Mouse (Mus musculus) adrenal gland (tissue): Measurements from ENCODE around the gene Ankrd22.

Experiments used
- intact Hi-C: fragments of 180-260 bp; cut with DNase I; formaldehyde crosslinking; loops from one replicate; pipeline ENCODE4 v1.15.1; 2025

The Ankrd22 gene

DNA sequence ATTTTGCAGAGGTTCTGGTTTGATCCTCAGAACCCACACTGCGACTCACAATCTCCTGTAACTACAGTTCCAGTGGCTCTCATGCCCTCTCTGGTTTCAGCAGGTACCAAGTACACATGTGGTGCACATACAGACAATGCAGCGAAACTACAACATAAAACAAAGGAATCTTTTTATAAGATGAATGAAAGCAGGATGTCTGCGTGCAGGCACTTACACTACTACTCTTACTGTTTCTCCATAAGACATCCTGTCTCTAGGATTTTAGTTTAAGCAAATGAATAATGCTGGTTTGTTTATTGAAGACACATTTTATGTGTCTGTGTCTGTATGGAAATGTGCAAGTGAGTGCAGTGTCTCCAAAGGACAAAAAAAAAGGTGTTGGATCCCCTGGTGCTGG lies 15.4 kb upstream of the Ankrd22 start:
- intact Hi-C loops, result no loop called here

DNA sequence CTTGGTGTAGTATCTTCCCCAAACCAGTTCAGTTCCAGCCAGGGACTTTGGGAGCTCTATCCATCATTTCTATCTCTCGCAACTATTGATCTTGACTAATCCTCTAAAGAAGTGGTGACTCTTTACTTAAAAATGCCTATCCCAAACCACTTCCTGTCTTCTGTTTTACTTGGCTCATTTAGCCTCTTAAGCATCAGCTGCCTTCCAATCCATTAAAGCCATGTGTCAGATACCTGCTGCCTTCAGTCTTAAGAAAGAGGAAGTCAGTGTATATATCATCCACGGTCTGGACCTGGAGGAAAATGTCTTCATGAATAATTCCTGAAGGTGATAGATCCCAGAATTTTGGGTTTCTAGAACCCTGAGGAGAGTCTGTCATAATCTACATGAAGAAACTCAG lies 14.5 kb upstream of the Ankrd22 start:
- intact Hi-C loops, result no loop called here

DNA sequence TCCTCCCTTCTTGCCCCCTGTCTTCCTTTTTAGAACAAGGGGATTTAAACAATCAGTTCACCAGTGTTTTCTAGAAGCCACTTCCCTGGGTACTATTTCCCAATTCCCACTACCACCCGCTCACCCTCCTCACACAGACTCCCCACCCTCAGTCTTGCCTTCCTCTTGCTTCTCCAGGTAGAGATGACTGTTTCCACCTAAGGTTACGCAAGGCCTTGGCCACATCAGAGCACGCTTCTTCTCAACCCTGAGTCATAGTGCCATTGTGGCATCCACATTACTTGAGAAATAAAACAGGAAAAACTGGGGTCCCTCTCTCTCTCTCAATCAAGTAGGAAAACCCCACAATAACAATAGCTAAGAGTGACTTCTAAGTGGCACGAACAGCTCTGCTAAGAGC lies 13.3 kb upstream of the Ankrd22 start:
- intact Hi-C loops, result no loop called here

DNA sequence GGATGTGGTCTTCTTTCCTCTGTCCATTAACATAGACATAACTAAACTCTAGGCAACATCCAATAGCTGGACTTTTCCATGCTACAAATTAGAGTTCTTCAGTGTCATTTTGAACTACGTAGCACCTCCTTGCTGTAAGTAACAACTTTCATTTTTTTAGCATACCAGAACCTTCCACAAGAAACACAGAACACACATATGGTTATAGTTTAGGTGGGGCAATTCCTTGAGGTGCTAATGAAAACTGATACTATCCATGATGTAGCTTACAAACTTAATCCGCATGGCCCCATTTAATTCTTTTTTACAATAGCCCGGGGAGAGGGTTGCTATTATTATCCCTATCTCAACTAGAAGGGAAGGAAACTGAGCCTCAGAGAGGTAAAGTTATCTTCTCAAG lies 8.2 kb upstream of the Ankrd22 start:
- intact Hi-C loops, result no loop called here

DNA sequence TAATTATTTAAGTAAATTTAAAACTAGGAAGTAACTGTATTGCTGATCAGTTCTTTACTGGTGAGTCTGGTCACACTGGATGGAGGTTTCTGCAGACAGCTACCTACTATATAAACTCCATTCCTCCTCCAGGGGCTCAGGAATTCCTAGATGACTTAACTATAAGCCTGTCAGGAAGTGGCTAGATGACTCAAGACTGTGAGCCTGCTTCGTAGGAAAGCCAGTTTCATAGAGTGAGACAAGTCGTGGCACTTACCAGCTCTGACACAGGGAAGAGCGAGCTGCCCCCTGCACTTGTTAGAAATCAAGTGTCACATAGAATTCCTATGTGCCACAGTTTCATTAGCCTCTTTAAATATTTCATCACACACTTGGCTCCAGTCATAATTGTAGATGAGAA lies 5.3 kb upstream of the Ankrd22 start:
- intact Hi-C loops, result no loop called here

DNA sequence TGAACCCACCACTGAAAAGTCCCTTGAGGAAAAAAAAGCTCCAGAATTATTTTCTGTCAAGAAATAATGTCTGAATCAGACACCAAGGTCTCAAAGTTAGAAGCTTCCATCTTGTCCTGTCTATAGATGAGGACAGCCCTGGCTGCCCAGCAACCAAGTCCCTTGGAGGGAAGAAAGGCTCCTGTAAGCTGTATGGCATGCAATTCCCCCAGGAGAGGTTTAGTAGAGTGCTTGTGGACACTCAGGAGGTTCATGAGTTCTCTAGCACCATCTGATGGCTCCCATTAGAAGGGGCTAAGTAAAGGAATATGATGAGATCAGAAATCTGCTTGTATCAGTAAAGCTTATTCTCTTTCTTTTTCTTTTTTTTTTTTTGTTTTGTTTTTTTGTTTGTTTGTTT lies 3.3 kb upstream of the Ankrd22 start:
- intact Hi-C loops, result no loop called here

DNA sequence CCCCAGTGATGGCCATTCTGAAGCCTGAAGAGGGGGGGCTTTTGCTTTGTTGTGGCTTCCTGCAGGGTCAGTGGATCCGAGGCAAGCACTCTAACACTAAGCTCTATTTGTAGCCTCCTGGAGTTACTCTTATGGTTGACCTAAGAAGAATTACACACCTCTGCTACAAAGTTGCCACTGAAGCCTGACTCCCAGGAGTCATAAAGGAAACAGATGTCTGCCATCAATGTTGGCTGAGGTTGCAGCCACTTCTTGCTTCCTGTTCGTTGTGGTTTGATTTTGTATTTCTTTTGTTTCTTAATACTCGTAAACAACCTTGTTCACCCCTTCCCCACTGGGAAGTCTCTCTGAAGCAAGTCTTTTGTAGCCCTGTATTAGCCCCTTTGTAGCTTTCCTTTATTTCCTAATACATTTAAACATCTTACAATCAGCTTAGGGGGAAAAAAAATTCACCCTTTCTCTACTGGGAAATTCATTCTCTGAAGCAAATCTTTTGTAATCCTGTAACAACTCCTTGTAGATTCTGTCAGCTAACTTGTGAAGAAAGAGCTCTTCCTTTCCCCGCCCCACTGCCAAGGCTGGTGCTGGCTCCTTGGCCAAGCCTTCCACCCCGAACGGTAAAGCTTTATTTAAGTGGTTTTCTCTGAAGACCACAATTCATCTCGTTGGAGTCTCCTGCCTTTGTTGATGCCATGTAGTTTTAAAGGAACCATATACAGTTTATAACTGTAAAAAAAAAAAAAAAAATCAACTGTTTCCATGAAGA lies 2.2 kb upstream of the Ankrd22 start:
- intact Hi-C loops, result no loop called here

DNA sequence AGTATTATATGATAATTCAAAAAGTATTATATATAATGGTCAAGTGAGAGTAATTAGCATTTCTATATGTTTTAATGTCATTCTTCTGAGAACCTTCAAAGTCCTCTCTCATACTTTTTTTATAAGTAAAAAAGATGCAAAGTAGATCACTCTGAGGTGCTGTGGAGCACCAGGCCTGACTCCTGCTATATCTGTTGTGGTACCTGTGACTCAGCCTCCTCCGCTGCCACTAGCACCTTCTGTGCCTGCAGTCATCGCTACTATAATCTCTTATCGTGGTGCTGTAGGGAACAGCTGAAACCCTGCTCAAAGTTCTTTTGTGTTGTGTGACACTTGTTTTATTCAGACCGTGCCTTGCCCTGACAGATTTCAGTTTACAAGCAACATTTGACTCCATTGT lies 533 bp upstream of the Ankrd22 start:
- intact Hi-C loops, result no loop called here

DNA sequence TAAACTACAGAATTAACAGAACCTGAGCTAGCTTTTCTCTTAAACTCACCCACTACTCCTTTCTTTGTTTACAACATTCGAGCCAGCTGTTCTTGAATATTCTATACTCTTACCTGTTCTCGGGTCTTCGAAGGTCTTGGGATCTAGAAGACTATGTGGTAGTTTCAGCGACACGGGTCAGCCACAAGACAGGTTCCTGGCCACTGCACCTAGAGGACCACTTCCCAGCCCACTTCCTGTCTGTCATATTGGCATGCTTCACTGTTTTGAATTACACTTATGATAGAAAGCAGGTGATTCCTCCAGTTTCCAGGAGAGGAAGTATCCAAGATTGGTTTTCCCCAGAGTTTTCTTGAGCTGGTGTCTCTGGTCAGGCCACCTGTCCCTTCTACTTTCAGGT lies 3.2 kb downstream of the Ankrd22 start:
- intact Hi-C loops, result no loop called here

DNA sequence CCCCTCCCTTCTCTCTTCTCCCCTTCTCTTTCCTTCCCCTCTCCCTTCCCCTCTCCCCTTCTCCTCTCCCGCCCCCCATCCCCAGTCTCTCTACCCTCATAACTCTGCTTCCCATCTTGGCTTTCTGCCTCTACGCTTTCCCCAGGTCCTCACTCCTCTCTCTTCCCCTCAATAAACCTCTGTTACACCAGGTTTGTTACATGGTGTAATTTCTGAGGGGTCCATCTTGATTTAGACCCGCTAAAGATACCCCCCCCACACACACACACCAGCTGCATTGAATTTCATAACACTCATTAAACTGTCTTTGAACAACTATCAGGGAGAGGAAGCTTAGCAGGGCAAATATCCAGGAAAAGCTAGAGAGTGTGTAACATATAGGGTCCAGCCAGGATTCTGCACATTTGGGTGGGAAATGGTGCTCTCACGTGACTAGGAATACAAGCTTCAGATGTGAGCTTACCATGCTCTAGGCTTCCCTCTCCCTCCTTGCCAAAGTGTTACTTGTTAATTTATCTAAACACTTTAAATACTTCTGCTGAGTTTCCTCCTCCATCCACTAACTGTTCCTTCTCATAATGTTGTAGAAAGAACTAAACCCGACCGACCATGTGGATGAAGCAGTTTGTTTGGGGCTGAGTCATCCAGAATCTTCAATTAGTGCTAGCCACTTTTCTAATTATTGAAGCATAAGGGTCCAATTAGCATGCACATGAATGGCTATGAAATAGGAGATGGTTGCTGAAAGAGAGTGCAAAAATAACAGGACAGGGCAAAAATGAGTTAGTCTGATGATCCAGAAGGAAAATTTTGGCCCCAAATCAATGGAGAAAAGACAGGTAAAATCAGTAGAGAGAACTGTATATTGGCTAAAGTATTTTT lies 12.3 kb downstream of the Ankrd22 start:
- intact Hi-C loops, result no loop called here

DNA sequence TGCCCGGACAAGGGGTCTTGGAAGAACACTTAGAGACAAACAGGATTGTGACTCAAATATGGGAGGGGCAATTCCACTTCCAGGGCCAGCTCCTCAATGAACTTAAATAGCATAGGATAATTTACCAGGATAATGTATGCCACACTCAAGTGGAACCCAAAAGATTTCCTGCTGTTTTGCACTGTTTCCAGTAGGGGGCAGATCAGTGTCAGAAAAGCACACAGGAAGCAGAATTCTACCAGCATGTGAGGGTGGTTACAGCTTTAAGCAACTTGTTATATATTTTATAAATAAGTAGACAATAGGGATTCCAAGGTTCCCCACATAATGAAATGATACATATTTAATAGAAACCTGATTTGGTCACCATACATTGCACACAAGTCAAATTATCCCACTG lies 13.9 kb downstream of the Ankrd22 start:
- intact Hi-C loops, result no loop called here

DNA sequence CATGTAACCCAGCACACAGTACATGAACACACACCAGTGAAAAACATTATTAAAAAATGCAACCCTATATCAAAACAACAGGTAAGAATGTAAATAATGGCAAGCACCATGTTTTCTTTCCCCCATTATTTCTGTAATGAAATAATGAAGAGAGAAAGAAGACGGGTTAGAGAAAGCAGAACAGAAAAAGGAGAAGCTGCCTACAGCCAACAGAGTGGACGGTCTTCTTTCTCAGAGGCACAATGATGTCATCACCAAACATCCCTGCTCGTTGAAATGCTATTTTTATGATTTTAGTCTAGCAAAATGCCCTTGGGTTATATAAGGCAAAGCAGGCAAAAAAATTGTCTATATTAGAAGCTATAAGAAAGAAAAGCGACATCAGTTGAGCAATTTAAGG lies 17.4 kb downstream of the Ankrd22 start:
- intact Hi-C loops, result no loop called here

DNA sequence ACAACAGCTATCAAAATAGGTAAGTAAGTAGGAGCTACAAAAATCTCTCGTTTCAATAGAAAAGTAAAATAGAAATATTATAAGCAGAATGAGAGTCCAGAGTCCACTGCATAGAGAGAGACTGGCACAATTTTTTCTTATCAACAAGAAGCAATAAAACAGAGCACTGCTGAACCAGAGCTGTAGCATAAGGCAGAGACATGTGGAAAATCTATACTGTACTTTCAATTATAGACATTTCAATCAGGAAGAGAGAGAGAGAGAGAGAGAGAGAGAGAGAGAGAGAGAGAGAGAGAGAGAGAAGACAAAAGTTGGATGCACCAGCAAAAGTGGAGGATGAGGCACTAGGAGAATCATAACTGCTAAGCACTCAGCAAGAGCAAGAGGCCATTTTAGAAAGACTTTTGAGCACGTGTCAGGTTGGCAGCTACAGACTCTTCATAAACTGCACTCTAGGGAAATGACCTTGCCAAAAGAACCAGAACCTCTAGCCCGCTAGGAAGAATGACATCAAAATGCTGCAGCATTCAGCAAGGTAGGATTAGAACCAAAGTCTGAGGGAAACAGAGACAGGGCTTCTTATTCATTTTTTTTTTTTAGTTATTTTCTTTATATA lies 26.3 kb downstream of the Ankrd22 start:
- intact Hi-C loops, result no loop called here

DNA sequence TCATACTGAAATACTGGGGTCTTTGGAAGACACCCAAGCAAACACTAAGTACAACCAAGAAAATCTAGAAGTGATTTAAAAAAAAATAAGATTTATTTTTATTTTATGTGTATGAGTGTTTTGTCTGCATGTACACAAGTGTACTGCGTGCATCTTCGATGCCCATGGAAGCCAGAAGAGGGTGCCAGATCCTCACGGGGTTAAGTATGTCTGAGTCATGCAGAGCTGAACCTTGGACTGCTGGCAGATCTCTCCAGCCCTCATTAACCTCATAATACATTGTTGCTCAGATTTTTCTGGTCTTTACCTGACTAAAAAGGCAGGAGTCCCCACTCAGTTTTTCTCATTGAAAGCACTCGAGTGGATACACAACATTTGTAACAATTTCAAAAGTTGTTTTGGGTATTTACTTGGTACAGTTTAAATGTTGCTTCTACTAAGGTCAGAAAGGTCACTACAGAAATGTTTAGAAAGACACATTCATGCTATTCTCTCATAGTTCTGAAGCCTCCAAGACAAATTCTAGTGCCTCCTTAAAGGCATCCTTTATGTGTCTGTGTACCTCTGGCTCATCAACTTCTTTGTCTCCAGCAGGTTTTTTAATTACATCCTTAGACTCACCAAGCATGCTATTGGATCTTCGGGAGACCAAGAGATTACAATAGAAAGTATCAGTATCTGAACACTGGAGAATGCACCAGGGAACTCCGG lies 27.0 kb downstream of the Ankrd22 start:
- intact Hi-C loops, result no loop called here

DNA sequence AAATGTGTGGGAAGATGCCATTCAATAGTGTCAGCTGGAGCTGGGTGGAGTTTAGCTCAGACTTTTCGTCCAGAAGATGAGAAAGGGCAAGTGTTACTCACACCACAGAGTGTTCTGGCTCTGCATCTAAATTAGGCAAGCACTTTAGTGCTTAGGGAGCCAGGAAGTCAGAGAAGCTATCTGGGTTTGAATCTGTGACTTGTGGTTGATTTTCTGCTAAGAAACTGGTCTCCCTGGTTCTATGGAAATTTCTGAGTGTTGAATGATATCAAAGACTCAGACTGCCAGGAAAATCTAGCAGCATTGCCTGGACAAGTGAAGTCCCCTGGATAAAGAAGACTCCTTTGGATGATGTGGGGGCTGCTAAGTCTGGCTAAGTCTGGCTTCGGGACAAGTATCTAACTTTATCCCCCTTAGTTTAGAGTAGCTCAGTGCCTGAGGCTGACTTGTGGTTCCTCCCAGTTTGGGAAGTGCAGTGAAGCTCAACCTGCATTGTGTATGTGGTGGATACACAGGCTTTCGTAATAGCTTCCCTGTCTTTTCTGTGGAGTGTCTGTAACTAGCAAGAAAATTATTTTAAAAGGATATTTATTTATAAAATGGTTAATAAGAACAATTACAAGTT lies 45.6 kb downstream of the Ankrd22 start:
- intact Hi-C loops, result no loop called here

DNA sequence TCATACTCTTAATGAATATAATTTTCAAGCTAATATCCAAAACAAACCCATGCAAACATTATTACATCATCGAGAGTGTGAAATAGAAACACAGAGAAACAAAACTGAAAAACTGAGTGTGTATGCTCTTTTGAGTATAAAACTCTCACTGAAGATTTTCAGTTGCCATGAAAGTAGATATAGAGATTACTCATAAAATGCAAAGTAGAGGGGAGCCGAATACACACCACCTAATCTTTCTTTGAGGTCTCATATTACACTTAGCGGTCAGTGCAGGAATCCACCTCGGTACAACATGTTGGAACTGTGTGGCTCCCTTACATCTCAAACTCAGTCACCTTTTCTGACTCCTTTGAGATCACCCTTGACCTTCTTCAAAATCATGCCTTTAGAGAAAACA lies 46.2 kb downstream of the Ankrd22 start:
- intact Hi-C loops, result no loop called here

DNA sequence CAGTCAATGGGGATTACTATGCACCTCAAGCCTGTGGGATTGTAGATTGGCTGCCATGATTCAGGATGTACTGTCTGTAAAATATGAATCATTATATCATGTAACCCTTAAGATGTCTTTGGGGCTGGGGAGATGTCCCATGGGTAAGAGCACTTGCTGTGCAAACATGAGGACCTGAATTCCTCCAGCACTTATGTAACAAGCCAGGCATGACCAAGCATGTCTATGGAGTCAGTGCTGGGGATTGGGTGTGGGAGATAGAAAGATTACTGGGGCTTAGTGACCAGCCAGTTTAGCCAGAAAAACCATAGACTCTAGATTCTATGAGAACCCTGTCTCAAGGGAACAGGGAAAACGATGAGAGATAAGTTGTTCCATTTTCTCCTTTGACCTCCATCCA lies 46.8 kb downstream of the Ankrd22 start:
- intact Hi-C loops, result no loop called here

DNA sequence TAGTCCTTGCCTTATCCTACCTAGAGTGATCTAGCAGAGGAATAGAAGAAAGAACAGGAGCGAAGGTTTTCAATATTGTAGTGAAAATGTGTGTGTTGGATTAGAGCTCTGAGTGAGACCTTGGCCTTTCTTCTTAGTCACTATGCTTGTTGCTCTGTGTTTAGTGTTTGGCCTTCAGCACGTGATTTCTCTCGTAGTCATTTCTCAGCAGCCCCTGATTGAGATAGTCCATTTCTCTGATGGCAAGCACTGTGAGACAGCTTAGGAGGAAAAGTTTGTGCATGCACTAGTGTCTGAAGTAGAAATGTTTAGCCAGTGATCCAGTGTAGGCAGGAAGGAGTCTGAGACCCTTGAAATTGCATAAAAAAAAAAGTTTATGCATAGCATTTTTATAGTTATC lies 61.0 kb downstream of the Ankrd22 start:
- intact Hi-C loops, result no loop called here

DNA sequence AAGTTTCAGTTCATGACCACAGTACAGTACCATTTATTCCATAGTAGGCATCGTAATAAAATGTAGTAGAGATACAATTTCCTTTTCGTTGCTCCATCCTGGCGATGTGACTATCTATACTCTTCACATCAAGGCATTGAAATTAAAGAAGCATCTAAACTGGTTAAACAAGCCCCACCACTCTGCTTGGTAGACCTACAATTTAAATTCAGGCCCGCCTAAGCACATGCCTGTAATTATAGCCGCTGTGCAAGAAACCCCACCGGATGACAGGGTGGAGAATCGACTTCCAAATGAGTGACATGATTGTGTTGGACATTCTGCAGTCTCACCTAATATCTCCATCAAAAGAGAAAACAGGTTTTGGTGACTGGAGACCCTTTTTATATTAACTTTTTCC lies 64.0 kb downstream of the Ankrd22 start:
- intact Hi-C loops, result no loop called here

DNA sequence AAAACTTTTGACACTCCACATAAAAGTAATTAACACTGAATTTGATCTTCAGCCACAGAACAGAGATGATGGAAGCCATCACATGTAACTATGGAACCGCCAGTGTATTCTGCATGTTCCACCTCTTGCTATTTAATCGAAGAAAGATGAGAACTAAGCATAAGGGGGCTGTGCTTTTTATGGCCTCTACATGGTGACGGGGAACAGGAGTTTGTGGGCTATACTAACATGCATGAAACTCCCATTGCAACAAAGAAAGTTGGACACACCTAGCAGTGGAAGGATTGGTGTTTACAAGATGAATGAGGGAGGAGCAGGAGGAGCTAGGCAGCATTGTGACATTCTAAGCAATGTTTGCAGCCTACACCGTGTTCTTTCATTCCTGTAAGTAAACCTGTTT lies 65.2 kb downstream of the Ankrd22 start, which contains the start of gene Lipm:
TSS of gene Lipm (plus strand) at position 301 of the 400 bp plus-strand sequence.
- intact Hi-C loops, result no loop called here

DNA sequence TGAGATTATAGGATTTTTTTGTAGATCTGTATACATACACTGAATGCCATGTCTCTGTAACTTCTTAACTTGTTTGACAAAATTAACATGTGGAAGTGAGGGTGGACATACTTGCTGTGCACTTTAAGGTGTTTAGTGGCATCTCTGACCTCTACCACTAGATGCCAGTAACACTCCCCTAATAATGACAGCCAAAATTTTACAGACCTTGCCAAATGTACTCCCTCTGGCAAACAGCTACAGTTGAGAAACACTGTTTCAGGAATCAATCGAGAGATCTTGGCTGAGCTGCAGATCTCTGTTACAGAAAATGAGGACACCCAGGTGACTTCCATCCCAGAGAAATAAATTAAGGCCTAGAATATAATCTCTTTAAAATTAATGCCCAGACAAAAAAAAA lies 69.6 kb downstream of the Ankrd22 start:
- intact Hi-C loops, result no loop called here
